Mouse (Mus musculus) CD4-positive, CD25-positive, alpha-beta regulatory T cell, adult 9 weeks (primary cell): ENCODE measurements around the gene Gm20683. TPM values are rescaled to one million over a fixed set of nuclear protein-coding genes. Genes with fewer than 3 reads are reported as not detected.

Experiments used
- polyA plus RNA-seq: library from polyadenylated mRNA; unstranded; fragments of 100-300 nt; shearing (Covaris generic); gene quantifications from one replicate; pipeline ENCODE4 v1.2.1, GENCODE M21; 2017

Gene Gm20683
- polyA plus RNA-seq, 1 experiment from 2014 or later, result 0.48 TPM

Other genes with a start within 250 kb of the Gm20683 start
- gene Gng13, start 124.6 kb downstream of the Gm20683 start, polyA plus RNA-seq, result not detected
- gene Chtf18, start 114.3 kb downstream of the Gm20683 start, polyA plus RNA-seq, result 5.8 TPM
- 20.1 TPM for gene Rpusd1, start 114.1 kb downstream of the Gm20683 start, polyA plus RNA-seq
- gene Mslnl, start 105.7 kb downstream of the Gm20683 start, polyA plus RNA-seq, result not detected
- not detected for gene Msln, start 87.4 kb downstream of the Gm20683 start, polyA plus RNA-seq
- gene Narfl, start 68.0 kb downstream of the Gm20683 start, polyA plus RNA-seq, result 29.9 TPM
- gene Haghl, start 56.1 kb downstream of the Gm20683 start, polyA plus RNA-seq, result 59.1 TPM
- 0.52 TPM for gene Ccdc78, start 55.2 kb downstream of the Gm20683 start, polyA plus RNA-seq
- gene Fam173a, start 48.9 kb downstream of the Gm20683 start, polyA plus RNA-seq, result 259 TPM
- not detected for gene AC134908.4, start 46.1 kb downstream of the Gm20683 start, polyA plus RNA-seq
- gene Metrn, start 44.6 kb downstream of the Gm20683 start, polyA plus RNA-seq, result 7.7 TPM
- gene Fbxl16, start 32.7 kb downstream of the Gm20683 start, polyA plus RNA-seq, result not detected
- gene Wdr24, start 18.1 kb downstream of the Gm20683 start, polyA plus RNA-seq, result 46.8 TPM
- 44.0 TPM for gene Jmjd8, start 12.9 kb downstream of the Gm20683 start, polyA plus RNA-seq
- gene Stub1, start 8.4 kb downstream of the Gm20683 start, polyA plus RNA-seq, result 63.7 TPM
- 0.27 TPM for gene Rhbdl1, start 4.5 kb downstream of the Gm20683 start, polyA plus RNA-seq
- gene Rhot2, start 3.1 kb upstream of the Gm20683 start, polyA plus RNA-seq, result 45.1 TPM
- 6.7 TPM for gene Wdr90, start 19.7 kb upstream of the Gm20683 start, polyA plus RNA-seq
- gene Mcrip2, start 27.0 kb upstream of the Gm20683 start, polyA plus RNA-seq, result 2.4 TPM
- 112 TPM for gene Mettl26, start 33.3 kb upstream of the Gm20683 start, polyA plus RNA-seq
- 1.5 TPM for gene Wfikkn1, start 39.1 kb upstream of the Gm20683 start, polyA plus RNA-seq
- gene Rab40c, start 78.0 kb upstream of the Gm20683 start, polyA plus RNA-seq, result 5.6 TPM
- 63.9 TPM for gene Pigq, start 103.2 kb upstream of the Gm20683 start, polyA plus RNA-seq
- gene Nhlrc4, start 103.2 kb upstream of the Gm20683 start, polyA plus RNA-seq, result not detected
- gene A930017K11Rik, start 110.8 kb upstream of the Gm20683 start, polyA plus RNA-seq, result not detected
- gene Capn15, start 144.0 kb upstream of the Gm20683 start, polyA plus RNA-seq, result 14.6 TPM
- gene Rab11fip3, start 227.8 kb upstream of the Gm20683 start, polyA plus RNA-seq, result 1.5 TPM
- 35.3 TPM for gene Decr2, start 248.6 kb upstream of the Gm20683 start, polyA plus RNA-seq